In the genomic region with DNA sequence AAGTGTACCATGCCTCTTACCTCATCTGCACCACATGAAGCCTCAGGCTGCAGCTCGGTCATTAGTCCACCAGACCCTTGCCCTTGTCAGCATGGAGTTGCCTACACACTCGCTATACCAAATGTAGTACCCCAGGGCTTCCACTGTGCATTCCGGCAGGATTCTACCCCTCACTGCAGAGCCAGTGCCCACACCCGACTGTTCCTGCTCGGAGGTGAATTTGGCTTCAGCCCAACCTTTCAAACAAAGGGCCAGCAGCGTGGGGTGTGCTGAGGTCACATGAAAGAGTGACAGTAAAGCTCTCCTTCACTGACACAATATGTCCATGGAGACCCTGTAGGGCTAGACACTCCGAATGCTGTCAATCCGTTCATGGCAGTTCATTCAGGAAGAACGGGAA, we compare ENCODE assay signal across 24 mouse cellular contexts. TPM values are rescaled to one million over a fixed set of nuclear protein-coding genes. Genes with fewer than 3 reads are reported as not detected.
"Had no signal": no experiment of that assay in that cellular context is flagged by ENCODE, and none has a peak within 500 bp of the region (broad histone marks: within the 10 kb centered on the region; RNA-seq: fewer than 3 reads in every experiment).

No protein-coding gene starts in this region.

- H3K9ac ChIP-seq: kidney, embryonic 15.5 days; limb, embryonic 13.5 days; liver, embryonic 12.5 days; liver, embryonic 15.5 days; lung, embryonic 14.5 days; midbrain, embryonic 13.5 days; neural tube, embryonic 13.5 days; stomach, embryonic 15.5 days had no signal

- H3K4me2 ChIP-seq: kidney, embryonic 15.5 days; limb, embryonic 13.5 days; liver, embryonic 12.5 days; liver, embryonic 15.5 days; lung, embryonic 14.5 days; midbrain, embryonic 13.5 days; neural tube, embryonic 13.5 days; stomach, embryonic 15.5 days had no signal

- H3K36me3 ChIP-seq: liver, embryonic 12.5 days; liver, embryonic 15.5 days; stomach, embryonic 15.5 days had no signal

- H3K27me3 ChIP-seq: kidney, embryonic 15.5 days; limb, embryonic 13.5 days; midbrain, embryonic 13.5 days; neural tube, embryonic 13.5 days; stomach, embryonic 15.5 days had no signal

- H3K9me3 ChIP-seq: kidney, embryonic 15.5 days; limb, embryonic 10.5 days; limb, embryonic 13.5 days; liver, embryonic 12.5 days; liver, embryonic 15.5 days; megakaryocyte, embryonic 14.5 days; midbrain, embryonic 10.5 days; midbrain, embryonic 13.5 days; neural tube, embryonic 13.5 days; stomach, embryonic 15.5 days had no signal

- H3K4me3 ChIP-seq: kidney, embryonic 15.5 days; limb, embryonic 10.5 days; limb, embryonic 13.5 days; liver, embryonic 12.5 days; liver, embryonic 15.5 days; megakaryocyte, embryonic 14.5 days; midbrain, embryonic 10.5 days; midbrain, embryonic 13.5 days; myocyte; neural tube, embryonic 13.5 days; stomach, embryonic 15.5 days had no signal

- DNase-seq: kidney, adult 11 months; kidney, adult 8-10 months; kidney, postnatal 10 days; kidney, postnatal 36 days; layer of hippocampus, postnatal 36 days; liver; lung, embryonic 14.5 days; retina, postnatal 1 day; right cerebral cortex, postnatal 25 days; spleen, adult 18-20 months; thymus, adult 18-20 months; thymus, postnatal 36 days had no signal

- ATAC-seq: liver, embryonic 12.5 days; midbrain, embryonic 13.5 days; midbrain, embryonic 16.5 days had no signal

- H3K27ac ChIP-seq: kidney, embryonic 15.5 days; limb, embryonic 10.5 days; limb, embryonic 13.5 days; liver, embryonic 12.5 days; liver, embryonic 15.5 days; midbrain, embryonic 10.5 days; midbrain, embryonic 13.5 days; neural tube, embryonic 13.5 days; stomach, embryonic 15.5 days had no signal

RNA-seq across cellular contexts. Expression of gene Rnf144a, which starts 6.3 kb away (rescaled TPM):
- polyA plus RNA-seq: myocyte had no signal
